Mouse (Mus musculus) lung, adult 2 months (tissue): ENCODE measurements around the gene Dagla.

Source experiments
- CTCF ChIP-seq: fragments of 200-500 bp; IDR thresholded peaks from 2 replicates; pipeline ENCODE4 v1.5.1; 2011; ENCODE audit warnings: mild to moderate bottlenecking, low read length, control low read depth; ENCODE audit not compliant: insufficient read depth
- POLR2A ChIP-seq: fragments of 200-500 bp; IDR thresholded peaks from 2 replicates; pipeline ENCODE4 v1.6.1; 2011; ENCODE audit warnings: low read depth, mild to moderate bottlenecking, control low read depth, low read length, borderline replicate concordance; ENCODE audit errors: extremely low read depth

DNA sequence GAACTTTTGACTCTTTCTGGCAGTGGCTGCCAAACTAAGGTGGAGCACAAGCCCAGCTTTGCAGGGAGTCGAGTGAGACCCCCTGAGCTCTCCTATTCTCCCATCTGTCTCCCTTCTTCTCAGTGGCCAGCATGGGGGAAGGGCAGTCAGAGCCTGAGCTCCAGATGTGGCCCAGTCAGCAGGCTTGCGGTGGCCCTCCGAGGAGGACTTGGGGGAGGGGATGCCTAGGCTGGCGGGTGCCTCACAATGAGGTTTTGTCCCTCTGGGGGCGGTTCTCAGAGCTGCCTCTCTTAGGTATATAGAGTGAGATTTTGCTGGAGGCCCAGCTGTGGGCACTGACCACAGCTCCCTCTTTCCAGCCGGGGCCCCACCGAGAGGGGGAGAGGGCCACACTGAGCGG lies 61.8 kb downstream of the Dagla start:
- no peak for TF ChIP-seq CTCF
- no peak for TF ChIP-seq POLR2A
